Mouse (Mus musculus) intestine, postnatal 0 days (tissue): ENCODE measurements around the gene Vti1a. TPM values are rescaled to one million over a fixed set of nuclear protein-coding genes. Genes with fewer than 3 reads are reported as not detected.
A peak's percentile ranks its signal among the peaks of the same experiment; 100 is the strongest.

Source experiments
- ATAC-seq: fragments of 200-750 bp; cut with Nextera tagmentation; 2 replicates; pipeline ENCODE4 v1.8.0; 2017; ENCODE audit warnings: mild to moderate bottlenecking, moderate TSS enrichment, moderate library complexity
- H3K27ac ChIP-seq: fragments of 300-500 bp; sonication (generic); 2 replicates; pipeline ENCODE4 v1.5.1; 2014; ENCODE audit warnings: mild to moderate bottlenecking, low read depth, low read length, moderate library complexity
- H3K27me3 ChIP-seq: fragments of 300-500 bp; sonication (generic); replicated peaks from 2 replicates; pipeline ENCODE4 v1.6.1; 2014; ENCODE audit warnings: low read length, mixed read lengths; ENCODE audit not compliant: control insufficient read depth, insufficient read depth
- H3K36me3 ChIP-seq: fragments of 300-500 bp; sonication (generic); 2 replicates; pipeline ENCODE4 v1.6.1; 2014; ENCODE audit warnings: mild to moderate bottlenecking, moderate library complexity; ENCODE audit not compliant: control insufficient read depth, insufficient read depth
- H3K4me1 ChIP-seq: fragments of 300-500 bp; sonication (generic); replicated peaks from 2 replicates; pipeline ENCODE4 v1.6.1; 2014; ENCODE audit warnings: antibody characterized with exemption, low read length, mixed read lengths; ENCODE audit not compliant: control insufficient read depth, insufficient read depth
- H3K4me2 ChIP-seq: fragments of 300-500 bp; sonication (generic); replicated peaks from 2 replicates; pipeline ENCODE4 v1.6.1; 2014; ENCODE audit warnings: low read depth, mild to moderate bottlenecking, moderate library complexity
- H3K4me3 ChIP-seq: fragments of 300-500 bp; sonication (generic); 2 replicates; pipeline ENCODE4 v1.5.1; 2014; ENCODE audit warnings: low read depth, low read length
- H3K9ac ChIP-seq: fragments of 300-500 bp; sonication (generic); 2 replicates; pipeline ENCODE4 v1.6.1; 2014; ENCODE audit warnings: mild to moderate bottlenecking, low read depth, low read length
- H3K9me3 ChIP-seq: fragments of 300-500 bp; sonication (generic); 2 replicates; pipeline ENCODE4 v1.6.1; 2016; ENCODE audit warnings: mixed run types; ENCODE audit not compliant: control insufficient read depth
- CTCF ChIP-seq: sonication (generic); IDR thresholded peaks from 2 replicates; pipeline ENCODE4 v1.5.1; 2016; ENCODE audit warnings: low read depth, mild to moderate bottlenecking, control low read depth, antibody characterized with exemption, moderate library complexity
- WGBS: fragments of 180-500 bp; shearing (Covaris S2); extraction: QIAGEN DNeasy Blood & Tissue Kit; methylation state at CpG from one replicate; pipeline ENCODE4 v1.1.7; 2014; 5-methylcytosine and 5-hydroxymethylcytosine counted together
- polyA plus RNA-seq: library from polyadenylated mRNA; unstranded; fragments of >200 nt; fragmentation: Nextera tagmentation; extraction: Ambion mirVana; gene quantifications from 2 replicates; pipeline ENCODE4 v1.2.1, GENCODE M21; 2015

The Vti1a gene
- polyA plus RNA-seq, 1 experiment from 2014 or later = 21.3 TPM

DNA sequence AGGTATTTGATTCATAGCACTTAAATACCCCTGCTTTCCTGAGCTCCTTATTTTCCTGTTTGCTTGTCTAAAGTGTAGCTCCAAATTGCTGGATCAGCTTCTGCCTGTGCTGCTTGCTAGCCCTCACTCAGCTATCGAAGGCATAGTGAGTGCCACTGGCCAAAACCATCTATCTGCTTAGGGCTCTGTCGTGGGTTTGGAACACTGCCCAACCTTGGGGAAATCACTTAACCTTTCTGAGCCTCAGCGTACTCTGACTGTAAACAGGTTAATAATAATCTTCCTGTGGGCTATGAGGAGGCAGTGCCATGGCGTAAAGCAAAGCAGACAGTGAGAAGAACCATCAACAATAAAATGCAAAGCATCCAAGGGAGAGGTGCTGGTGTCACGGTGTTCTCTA, 167.4 kb downstream of the Vti1a start:
- H3K27me3 ChIP-seq = no peaks in the 10 kb centered on the region
- no peak overlapping the region; the same call in 1 of the 2 replicates for H3K4me2 ChIP-seq
- H3K27ac ChIP-seq = no peak overlapping the region
- no peak for ATAC-seq
- H3K9ac ChIP-seq = no peak overlapping the region
- no peak for TF ChIP-seq CTCF
- 44% methylated on average over 5 of the region's 5 CpGs for WGBS
- H3K36me3 ChIP-seq = no peaks in the 10 kb centered on the region
- H3K9me3 ChIP-seq = no peaks in the 10 kb centered on the region
- no peak overlapping the region for H3K4me3 ChIP-seq
- H3K4me1 ChIP-seq = no peaks in the 10 kb centered on the region

DNA sequence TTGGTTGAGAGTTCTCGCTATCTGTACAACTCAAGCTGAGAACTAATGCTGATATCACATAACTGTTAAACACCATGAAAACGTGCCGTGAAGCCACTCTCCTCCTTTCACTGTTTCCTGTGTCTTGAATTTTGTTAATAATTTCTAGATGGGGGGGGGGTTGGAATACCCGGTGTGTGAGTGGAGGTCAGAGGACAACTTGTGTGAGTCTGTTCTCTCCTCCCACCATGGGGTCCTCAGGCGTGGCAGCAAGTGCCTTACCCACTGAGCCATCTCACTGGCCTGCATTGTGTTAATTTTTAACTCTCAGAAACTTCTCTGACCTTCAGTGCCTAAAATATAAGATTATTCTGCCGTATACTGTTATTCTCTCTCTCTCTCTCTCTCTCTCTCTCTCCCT, 168.5 kb downstream of the Vti1a start:
- H3K4me1 ChIP-seq = no peaks in the 10 kb centered on the region
- ATAC-seq = 0 out of 2 replicates have a peak, but pooled peaks have one; percentile 57
- no peak overlapping the region for H3K4me3 ChIP-seq
- no peaks in the 10 kb centered on the region for H3K27me3 ChIP-seq
- H3K9me3 ChIP-seq = no peaks in the 10 kb centered on the region
- H3K27ac ChIP-seq = no peak overlapping the region
- H3K4me2 ChIP-seq = peak overlapping the region; percentile 32; the same call in 1 of the 2 replicates
- no peak overlapping the region for H3K9ac ChIP-seq
- no peaks in the 10 kb centered on the region for H3K36me3 ChIP-seq
- TF ChIP-seq CTCF = no peak
- WGBS = 37% methylated on average over 6 of the region's 6 CpGs

DNA sequence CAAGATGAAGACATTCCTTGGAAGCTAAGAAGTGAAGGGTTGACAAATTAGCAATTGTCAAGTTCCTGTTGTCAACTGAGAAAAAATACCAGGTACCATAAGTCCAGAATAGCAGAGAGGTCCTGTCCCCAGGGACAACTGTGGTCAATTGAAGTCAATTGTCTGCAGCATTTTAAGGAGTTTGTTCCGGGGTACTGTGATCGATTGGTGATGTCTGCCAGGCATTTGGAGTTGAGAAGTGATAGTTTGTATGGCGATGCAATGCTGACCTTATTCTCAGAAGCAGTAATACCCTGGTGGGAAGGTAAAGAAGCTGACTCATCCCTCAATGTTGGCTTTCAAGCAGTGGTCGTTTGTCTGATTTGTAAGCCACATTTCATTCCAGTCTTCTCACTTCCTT, 170.4 kb downstream of the Vti1a start:
- ATAC-seq = no peak
- Histone ChIP-seq H3K4me2 (no peak overlapping the region), H3K27ac (no peak overlapping the region), H3K27me3 (no peaks in the 10 kb centered on the region), H3K4me3 (no peak overlapping the region), H3K9me3 (no peaks in the 10 kb centered on the region), H3K9ac (no peak overlapping the region), H3K4me1 (no peaks in the 10 kb centered on the region), H3K36me3 (no peaks in the 10 kb centered on the region)
- TF ChIP-seq CTCF = no peak
- WGBS = 59% methylated on average over 4 of the region's 4 CpGs

DNA sequence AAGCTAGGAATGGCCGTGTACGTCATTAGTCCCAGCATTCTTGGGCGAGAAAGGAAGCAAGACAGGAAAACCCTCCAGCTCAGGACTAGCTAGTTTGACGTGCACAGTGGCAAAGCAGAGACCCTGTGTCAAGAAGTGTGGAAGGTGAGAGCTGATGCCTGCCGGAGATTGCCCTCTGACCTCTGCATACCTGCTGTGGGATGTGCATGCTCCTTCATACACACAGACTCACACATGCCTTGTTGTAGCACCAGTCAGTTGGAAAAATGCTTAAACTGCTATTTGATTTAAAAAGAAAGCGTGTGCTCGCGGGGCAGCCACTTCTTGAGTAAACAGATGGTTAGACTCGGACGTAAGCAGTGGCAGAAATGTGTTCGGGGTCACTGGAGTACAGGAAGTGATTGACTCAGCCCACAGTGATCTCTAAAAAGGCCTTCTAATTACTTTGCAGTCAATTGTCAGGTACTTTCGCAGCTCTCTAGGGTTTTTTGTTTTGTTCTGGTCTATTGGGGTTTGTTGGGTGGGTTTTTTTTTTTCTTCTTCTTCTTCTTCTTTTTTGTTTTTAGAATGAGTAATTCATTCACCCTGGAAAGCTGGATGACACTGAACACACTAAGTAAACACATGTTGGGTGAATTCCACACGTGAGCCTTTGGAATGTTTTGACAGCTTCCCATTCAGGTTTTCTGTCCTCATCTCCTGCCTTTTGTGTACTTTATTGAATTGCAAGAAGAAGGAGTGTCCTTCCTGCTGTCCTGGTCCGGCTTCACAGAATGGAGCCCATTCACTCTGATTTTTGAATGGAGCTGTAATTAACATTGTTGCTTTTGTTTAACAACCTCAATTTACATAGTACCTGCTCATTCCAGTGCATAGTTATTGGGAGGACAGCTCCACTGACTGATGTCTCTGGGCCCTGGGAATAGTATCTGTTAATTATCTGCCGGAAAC, 175.3 kb downstream of the Vti1a start:
- 40% methylated on average over 15 of the region's 15 CpGs for WGBS
- ATAC-seq = no peak
- Histone ChIP-seq H3K9me3 (no peaks in the 10 kb centered on the region), H3K9ac (no peak overlapping the region), H3K4me2 (no peak overlapping the region), H3K4me3 (no peak overlapping the region), H3K4me1 (0 out of 2 replicates have a peak, but pooled peaks cover 3% of the 10 kb centered on the region), H3K27ac (no peak overlapping the region), H3K27me3 (no peaks in the 10 kb centered on the region), H3K36me3 (no peaks in the 10 kb centered on the region)
- TF ChIP-seq CTCF = no peak

DNA sequence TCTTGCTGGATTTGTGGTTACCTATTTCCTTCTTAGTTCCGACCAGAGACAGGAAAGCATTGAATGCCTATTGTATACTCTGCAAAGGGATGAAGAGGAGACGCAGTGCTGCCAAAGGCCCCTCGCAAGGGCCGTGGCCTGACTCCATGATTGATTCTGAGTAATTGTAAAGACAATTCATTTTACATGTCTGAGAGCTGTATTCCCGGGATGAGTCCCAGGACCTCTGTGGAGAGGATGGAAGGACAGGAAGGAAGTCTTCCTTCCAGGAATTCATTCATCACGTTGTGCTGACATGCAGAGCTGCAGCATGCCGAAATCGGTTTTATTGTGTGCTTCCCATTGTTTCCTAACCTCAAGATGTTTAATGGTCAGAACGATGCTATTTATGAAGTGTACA, 180.2 kb downstream of the Vti1a start:
- Histone ChIP-seq H3K4me2 (no peak overlapping the region), H3K36me3 (peaks cover 4% of the 10 kb centered on the region; the same call in 1 of the 2 replicates), H3K27ac (no peak overlapping the region), H3K4me3 (no peak overlapping the region), H3K9ac (no peak overlapping the region), H3K4me1 (0 out of 2 replicates have a peak, but pooled peaks cover 3% of the 10 kb centered on the region), H3K9me3 (no peaks in the 10 kb centered on the region), H3K27me3 (no peaks in the 10 kb centered on the region)
- ATAC-seq = no peak
- TF ChIP-seq CTCF = no peak
- 53% methylated on average over 9 of the region's 9 CpGs for WGBS

DNA sequence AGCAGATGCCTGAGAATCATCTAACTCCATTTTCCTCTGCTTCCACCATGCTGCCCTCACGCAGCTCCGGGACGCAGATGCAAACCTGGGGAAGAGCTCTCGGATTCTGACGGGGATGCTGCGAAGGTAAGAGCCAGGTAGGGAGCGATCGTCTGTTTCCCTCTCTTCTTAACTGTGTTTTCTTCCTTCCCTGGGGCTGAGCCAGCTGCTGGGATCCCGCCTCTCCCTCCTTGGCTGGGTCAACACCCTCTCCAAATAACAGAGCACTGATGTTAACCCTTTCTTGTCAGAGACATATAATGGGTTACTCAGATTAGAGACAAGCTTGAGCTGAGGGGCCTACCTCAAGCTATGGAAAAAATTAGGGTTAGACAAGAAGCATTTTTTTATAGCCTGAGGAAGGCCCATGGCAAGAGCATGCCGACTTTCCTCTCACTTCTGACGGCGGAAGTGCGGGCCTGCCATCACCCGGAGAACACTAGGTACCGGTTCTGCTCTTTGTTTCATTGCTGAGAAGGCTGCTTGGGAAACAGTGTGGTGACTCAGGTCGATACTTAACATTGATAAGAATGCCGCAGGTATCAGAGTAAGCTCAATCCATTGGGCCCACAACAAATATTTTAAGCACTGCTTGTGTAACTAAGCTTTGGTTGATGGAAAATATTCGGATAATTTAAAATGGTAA, 183.2 kb downstream of the Vti1a start:
- Histone ChIP-seq H3K4me1 (0 out of 2 replicates have a peak, but pooled peaks cover 3% of the 10 kb centered on the region), H3K9me3 (no peaks in the 10 kb centered on the region), H3K27me3 (no peaks in the 10 kb centered on the region), H3K4me3 (no peak overlapping the region), H3K9ac (no peak overlapping the region), H3K27ac (no peak overlapping the region), H3K36me3 (peaks cover 4% of the 10 kb centered on the region; the same call in 1 of the 2 replicates), H3K4me2 (no peak overlapping the region)
- WGBS = 65% methylated on average over 18 of the region's 18 CpGs
- no peak for ATAC-seq
- no peak for TF ChIP-seq CTCF
